Mouse (Mus musculus): Measurements from ENCODE around the gene Grem2.

DNA sequence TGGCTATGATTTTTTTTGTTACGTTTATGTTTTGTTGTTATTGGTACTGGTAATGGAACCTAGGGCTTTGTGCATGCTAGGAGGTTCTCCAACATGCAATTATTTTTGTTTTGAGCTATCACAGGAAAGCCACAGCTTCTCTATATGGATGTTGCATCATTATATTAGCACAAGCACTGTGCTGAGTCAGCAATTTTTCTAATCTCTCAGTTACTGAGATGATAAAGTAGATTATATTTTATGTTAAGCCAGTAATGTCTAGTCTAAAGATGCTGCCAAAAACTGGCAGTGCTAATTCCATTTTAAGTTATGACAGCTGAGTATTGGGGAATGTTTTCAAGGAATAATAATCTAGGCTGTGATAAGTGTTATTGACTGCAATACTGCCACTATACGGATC lies 133.0 kb downstream of the Grem2 start:
- TF ChIP-seq POLR2A (IDR thresholded peaks at IDR 0.05; ENCODE audit: borderline replicate concordance, low read depth, low read length) (no peak), CTCF (IDR thresholded peaks at IDR 0.05; ENCODE audit: low read depth, low read length) (no peak)

Data from bone marrow macrophage, adult 2 months (primary cell).